Mouse (Mus musculus): ENCODE results near the gene Nfkb2.

The Nfkb2 gene

DNA sequence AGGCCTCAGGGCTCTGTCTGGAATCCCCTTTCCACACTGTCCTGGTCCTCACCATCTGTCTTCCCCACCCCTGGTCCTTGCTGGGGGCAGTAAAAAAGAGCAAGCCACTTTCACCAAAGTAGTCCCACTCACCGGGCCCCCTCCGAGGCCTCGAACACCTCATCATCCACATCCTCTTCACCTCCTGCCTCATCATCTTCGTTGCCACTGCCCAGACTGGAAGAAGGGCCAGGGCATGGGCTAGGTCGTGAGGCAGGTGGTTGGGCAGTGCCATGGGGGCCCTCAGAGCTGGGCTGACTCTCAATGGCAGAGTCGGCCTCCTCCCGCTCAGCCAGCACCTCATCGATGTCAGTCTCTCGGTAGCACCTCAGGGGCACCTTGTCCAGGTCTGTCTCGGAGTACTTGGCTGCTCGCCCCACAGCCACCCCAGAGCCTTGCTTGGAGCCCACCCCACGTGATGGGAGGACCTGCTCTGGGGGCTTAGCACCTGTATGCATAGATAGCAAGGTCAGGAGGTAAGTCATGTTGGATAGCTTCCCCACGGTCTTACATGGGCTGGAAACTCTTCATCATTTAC, 19.0 kb downstream of the Nfkb2 start:
- DNase-seq (ENCODE audit: low read depth, low spot score): no peak

DNA sequence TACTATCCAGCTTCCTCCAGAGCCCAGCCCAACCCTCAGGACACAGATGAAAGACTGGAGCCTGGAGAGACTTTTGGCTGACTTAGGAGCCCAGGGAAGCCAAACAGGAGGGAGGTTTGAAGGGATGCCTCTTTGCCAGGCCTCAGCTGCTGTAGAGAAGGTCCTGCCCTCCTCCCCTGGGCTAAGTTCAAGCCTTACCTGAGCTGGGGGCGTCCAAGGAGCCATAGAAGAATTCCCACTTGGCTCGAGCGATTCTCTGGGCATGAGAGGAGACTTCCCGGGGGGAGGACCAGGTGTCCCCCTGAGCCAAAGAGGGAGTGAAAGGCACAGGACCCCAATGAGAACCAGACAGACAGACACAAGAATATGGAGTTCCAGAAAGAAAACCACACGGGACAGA, 19.6 kb downstream of the Nfkb2 start:
- no peak for DNase-seq (ENCODE audit: low read depth, low spot score)

- no peak for DNase-seq (ENCODE audit: low read depth, low spot score)
Observed at GRCm38 (mm10) chr19:46324366-46324765, 20.2 kb downstream of the Nfkb2 start.

DNA sequence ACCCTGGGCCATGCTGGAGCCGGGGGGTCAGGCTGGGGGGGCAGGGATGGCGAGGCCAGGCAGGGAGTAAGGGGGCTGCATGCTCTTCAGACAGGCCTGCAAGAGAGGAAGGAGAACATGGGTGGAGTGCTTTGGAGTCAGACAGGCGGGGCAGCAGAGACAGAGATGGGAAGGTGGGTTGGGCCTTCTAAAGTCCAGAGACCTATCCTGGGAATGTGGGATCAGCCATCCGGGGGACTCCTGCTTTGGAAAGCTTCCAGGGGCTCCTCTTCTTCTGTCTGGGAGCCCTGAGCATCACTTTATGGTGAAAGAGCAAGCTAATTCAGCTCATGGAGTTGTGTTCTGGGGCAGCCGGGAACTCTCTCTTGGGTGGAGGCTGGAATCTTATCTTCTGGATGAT, 20.8 kb downstream of the Nfkb2 start:
- no peak for DNase-seq (ENCODE audit: low read depth, low spot score)

DNA sequence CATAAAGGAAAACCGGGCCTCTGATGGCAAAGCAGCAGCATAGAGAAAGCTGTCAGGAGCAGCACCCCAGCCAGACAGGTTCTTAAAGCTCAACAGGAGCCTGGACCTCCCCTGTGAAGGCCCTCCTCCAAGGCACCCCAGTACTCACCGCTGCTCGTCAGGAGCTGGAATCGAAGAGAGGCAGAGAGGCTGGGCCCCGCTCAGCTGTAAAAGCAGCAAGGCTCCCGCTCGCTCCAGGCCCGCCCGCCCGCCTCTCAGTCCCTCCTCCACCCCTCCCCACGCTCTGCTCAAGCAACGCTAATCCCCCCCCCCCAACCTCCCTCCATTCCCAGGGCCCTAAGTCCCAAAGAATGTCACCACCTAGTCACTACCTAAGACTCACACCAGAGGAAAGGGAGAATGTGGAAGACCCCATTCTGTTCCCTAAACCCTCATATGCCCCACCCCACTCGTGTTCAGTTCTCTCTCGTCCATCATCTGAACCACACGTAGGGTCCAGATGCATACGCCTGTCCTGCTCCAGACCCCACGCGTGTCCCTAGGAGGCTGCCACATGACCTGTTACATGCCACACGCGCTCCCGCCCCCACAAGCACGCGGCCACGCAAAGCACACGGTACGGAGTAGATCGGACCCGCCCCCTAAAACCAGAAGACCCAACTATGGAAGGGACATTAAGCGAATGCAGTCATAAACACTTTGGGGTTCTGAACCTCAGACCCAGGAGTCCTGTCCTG, 22.1 kb downstream of the Nfkb2 start:
- no peak for DNase-seq (ENCODE audit: low read depth, low spot score)

DNA sequence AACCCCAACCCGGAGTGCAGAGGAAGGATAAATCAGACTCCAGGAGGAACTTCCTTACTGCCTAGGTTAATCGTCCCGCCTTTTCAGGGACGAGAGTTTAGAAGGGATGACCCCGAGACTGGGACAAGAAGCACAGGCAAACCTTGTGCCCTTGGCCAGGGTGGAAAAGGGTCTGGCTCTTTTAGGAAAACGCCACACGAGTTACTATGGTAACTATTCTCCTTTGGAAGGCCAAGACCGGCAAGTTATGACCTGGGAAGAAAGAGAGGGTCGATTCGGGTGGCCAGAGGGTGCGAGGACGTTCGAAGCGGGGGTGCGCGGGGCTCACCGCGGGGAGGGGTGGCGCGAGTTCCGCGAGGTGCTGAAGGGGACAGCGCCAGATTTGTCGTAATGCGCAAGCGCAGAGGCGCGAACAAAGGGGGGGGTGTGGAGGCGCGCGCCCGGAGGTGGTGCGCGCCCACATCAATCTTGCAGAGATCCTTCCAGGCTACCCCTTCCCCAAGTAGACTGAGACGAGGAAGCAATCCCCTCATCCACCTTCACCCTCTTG, 22.7 kb downstream of the Nfkb2 start, which contains the start of gene Psd:
TSS of gene Psd (minus strand) at position 401 of the 550 bp plus-strand sequence.
- DNase-seq (ENCODE audit: low read depth, low spot score): no peak

DNA sequence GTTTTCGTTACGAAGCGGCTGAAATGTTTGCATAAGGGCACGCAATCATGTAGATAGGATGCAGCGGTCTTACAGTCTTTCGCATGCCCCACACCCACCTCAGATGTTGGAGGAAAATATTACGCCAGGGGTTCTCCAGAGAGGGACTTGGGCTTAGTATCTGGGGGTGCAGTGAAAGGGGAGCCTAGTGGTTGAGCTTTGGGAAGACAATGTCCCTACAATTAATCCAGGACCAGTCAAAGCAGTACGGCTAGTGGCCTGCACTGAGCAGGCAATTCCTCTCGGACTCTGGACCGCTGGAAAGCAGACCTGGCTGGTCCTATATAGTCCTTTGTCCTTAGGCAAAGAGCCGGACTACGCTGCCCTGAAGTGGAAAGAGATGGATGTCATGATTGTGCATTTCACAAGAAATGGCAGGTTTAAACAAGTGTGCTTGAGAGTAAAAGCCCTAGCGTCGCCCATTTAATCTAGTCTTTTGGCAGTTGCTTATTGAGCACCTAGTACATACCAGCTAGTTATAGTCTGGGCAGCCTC, 23.5 kb downstream of the Nfkb2 start:
- no peak for DNase-seq (ENCODE audit: low read depth, low spot score)

- peak; percentile 92 for DNase-seq (ENCODE audit: low read depth, low spot score)
Observed at GRCm38 (mm10) chr19:46328081-46329030, 24.2 kb downstream of the Nfkb2 start, which contains the start of gene Fbxl15. Gene Fbxl15 (plus strand): TSS chr19:46328184.

DNA sequence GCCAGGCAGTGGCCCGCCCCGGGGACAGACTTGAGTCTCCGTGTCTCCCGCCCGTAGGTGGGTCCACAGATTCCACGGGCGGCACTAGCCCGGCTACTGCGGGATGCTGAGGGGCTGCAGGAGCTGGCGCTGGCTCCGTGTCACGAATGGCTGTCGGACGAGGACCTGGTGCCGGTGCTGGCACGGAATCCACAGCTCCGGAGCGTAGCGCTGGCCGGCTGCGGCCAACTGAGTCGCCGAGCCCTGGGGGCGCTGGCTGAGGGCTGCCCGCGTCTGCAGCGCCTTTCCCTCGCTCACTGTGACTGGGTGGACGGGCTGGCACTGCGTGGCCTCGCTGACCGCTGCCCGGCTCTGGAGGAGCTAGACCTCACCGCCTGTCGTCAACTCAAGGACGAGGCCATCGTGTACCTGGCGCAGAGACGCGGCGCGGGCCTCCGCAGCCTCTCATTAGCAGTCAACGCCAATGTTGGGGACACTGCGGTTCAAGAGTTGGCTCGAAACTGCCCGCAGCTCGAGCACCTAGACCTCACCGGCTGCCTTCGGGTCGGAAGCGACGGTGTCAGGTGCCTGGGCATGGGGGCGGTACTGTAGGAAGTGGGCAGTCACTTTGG, 25.0 kb downstream of the Nfkb2 start:
- no peak for DNase-seq (ENCODE audit: low read depth, low spot score)

GRCm38 (mm10) chr19:46329951-46330350, 25.8 kb downstream of the Nfkb2 start:
- peak; percentile 69 for DNase-seq (ENCODE audit: low read depth, low spot score)

- DNase-seq (ENCODE audit: low read depth, low spot score): no peak
Observed at GRCm38 (mm10) chr19:46330696-46331095, 26.6 kb downstream of the Nfkb2 start.

DNA sequence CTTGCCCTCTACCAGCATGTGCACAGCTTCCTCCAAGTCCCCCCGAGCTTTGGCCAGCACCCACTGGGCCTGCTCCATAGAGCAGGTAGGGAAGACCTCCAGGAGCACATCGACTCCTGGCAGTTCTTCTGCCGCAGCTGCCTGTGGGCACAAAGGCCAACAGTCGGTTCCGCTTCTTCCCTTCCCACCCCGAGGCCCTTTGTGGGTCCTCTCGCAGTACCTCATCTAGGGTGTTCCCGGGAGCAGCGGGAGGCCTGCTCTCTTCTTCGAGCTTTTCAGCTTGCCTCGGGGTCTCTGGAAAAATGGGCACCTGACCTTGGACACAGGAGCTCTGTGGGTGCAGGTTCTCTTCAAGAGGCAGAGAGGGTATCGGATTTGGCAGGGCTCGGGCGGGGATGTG, 27.2 kb downstream of the Nfkb2 start:
- no peak for DNase-seq (ENCODE audit: low read depth, low spot score)

DNA sequence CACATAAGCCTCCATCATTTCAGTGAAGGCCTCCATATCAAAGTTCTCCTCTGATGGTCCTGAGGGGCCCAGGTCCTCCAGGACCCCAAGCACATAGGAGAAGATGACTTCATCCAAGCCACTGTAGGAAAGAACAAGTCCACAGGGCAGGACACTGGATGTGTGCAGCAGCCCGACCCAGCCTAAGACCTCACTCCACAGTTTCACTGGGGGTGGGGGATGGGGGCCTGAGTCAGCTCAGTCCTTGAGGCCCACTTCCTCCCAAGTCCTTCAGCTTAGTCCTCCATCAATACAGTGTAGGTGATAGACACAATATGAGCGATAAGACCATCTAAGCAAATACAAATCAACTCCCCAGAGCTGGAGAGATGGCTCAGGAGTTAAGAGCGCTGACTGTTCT, 27.8 kb downstream of the Nfkb2 start:
- no peak for DNase-seq (ENCODE audit: low read depth, low spot score)

DNA sequence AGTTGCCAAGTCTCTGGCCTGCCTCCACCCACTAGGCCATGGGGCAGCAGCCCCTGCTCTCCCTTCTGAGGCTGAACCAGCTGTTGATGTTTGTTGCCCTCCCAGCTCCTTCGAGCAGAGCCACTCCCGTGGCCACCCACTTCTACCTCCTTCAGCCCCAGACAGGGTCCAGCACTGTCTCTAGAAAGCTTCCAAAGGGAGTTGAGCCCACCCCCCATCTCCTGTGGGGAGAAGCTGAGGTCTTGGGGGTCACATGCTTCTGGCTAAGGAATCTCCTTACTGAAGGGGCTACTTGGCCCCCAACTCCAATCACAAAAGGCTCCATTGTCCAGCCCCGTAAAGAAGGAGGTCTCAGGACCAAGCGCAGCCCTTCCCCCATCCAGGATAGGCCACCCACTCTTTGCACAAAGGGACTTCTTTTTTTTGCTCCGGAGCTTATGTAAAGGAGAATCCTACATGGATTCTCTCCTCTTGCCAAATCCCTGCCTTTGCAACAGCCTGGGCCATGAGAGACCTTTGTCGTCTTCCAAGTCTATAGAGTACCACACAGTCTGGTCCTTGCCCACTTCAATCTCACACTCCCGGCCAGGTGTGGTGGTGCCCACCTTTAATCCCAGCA, 28.7 kb downstream of the Nfkb2 start:
- no peak for DNase-seq (ENCODE audit: low read depth, low spot score)

DNA sequence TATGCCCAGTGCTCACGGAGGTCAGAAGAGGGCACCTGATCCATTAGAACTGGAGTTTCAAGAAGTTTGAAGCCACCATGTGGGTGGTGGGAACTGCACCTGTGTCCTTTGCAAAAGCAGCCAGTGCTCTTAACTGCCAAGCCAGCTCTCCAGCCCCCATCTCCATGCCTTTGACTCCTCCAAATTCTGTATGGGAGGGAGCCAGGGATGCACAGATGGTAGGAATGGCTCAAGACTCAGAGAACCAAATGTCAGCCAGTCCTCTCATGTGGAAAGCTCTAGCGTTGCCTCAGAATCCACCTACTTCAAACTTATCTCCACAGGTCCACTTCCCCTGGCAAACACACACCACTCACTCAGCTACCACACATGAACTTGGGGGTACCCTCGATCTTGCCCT, 29.8 kb downstream of the Nfkb2 start:
- no peak for DNase-seq (ENCODE audit: low read depth, low spot score)

DNA sequence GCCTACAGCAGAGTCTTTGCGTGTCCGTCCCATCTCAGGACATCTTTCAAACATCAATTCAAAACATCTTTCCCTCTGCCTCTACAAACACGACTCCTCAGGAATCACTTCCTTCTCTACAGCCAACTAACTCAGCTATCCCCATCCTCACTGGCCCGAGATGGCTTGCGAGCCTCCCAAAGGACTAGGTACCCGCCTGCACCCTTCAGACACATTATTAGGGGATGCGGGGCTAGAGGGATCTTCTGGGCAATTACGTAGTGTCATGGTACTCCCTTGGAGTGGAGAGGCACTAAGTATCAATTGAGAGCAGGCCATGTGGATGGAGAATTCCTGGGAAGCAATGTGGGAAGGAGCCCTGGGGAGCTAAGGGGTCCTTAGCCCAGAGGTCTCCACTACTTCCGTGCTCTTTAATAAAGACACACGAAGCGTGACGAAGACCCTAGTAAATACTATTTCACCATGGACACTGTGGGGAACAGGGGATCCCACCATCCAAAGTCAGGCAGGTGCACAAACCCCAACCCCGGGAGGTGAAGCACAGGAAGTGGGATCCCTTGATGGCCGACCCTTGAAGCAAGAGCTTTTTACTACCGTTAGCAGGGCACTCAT, 33.7 kb downstream of the Nfkb2 start:
- no peak for DNase-seq (ENCODE audit: low read depth, low spot score)

DNA sequence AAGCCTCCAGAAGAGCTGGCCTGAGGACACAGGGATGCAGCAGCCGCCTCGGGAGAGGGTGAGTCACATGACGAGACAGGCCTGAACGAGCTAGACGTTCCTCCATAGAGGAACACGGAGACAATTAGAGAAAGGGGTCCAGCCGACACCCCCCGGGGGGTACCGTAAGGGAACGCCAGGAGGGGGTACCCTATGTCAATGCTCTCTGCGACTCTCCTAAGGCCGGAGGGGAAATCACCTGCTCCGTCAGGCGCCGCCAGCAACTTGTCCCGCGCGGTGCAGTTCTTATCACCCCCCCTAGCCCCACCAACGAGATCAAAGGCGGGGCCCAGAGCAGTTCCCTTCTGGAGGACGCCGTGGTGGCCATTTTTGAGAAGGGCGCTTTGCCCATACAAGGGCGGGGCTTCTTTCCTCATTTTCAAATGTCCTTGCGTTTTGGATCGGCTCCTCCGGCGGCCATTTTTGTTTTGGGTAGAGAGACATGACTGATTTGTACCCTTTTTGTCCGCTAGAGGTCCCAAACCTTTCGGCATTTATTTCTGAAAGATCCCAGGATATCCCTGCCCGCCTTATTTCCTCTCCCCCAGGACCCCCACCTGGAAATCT, 34.3 kb downstream of the Nfkb2 start, which contains the start of gene Cuedc2:
TSS of gene Cuedc2 (minus strand) at position 372 of the 606 bp plus-strand sequence.
- DNase-seq (ENCODE audit: low read depth, low spot score): peak; percentile 95

DNA sequence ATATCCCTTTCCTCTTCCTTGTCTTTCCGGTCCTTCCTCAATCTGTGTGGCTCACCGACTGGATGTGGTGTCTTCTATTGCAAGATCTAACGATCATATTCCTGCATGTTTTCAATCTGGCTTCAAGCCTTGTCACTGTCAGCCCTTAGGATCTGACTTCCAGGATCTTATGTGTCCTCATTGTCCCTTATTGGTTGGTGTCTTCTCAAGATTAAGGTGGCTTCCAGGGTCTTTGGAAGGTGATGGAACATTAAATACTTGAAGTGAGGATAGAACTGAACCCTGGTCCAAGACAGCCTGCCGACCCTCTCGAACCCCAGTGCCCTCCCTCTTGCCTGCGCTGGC, 34.8 kb downstream of the Nfkb2 start:
- DNase-seq (ENCODE audit: low read depth, low spot score): no peak

DNA sequence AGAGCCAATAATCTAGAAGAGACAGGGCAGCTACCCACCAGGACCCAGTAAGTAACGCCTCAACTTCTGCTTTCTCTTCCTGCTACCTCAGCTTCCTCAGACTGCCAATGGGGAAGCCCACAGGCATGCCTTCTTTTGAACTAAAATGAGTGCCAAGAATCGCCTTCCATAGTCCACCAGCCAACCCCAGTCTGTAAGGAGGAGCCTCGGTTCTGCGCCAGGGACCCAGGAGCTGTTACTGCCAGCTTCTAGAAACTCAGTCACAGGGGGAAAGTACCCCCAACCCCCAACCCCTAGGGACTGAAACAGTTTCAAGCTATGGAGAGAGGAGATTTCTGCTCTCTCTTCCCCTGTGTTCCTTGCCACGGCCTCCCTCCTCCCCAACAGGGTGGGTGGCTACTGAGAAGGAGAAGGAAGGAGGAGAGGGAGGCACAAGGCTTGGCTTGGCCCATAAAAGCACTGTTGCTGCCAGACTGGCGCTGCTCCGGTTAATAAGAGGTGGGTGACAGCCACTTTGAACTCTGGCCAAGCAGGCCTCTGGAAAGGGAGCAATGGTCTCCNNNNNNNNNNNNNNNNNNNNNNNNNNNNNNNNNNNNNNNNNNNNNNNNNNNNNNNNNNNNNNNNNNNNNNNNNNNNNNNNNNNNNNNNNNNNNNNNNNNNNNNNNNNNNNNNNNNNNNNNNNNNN, 35.3 kb downstream of the Nfkb2 start:
- no peak for DNase-seq (ENCODE audit: low read depth, low spot score)

Data from retina, postnatal 7 days (tissue).